Mouse (Mus musculus) adrenal gland, postnatal 10 days (tissue): ENCODE data around the gene Actb. TPM values are rescaled to one million over a fixed set of nuclear protein-coding genes. Genes with fewer than 3 reads are reported as not detected.
A peak's percentile ranks its signal among the peaks of the same experiment; 100 is the strongest.

Source experiments
- DNase-seq: peaks from one replicate; pipeline ENCODE4 v3.0.0; 2021; ENCODE audit warnings: mixed read lengths
- total RNA-seq, 2 experiments: library from RNA; stranded (reverse); gene quantifications; 2 replicates each; pipeline ENCODE4 v1.2.3; 2021

Actb gene
- total RNA-seq, 2 experiments from 2014 or later = 2,913 to 2,936 TPM

DNA sequence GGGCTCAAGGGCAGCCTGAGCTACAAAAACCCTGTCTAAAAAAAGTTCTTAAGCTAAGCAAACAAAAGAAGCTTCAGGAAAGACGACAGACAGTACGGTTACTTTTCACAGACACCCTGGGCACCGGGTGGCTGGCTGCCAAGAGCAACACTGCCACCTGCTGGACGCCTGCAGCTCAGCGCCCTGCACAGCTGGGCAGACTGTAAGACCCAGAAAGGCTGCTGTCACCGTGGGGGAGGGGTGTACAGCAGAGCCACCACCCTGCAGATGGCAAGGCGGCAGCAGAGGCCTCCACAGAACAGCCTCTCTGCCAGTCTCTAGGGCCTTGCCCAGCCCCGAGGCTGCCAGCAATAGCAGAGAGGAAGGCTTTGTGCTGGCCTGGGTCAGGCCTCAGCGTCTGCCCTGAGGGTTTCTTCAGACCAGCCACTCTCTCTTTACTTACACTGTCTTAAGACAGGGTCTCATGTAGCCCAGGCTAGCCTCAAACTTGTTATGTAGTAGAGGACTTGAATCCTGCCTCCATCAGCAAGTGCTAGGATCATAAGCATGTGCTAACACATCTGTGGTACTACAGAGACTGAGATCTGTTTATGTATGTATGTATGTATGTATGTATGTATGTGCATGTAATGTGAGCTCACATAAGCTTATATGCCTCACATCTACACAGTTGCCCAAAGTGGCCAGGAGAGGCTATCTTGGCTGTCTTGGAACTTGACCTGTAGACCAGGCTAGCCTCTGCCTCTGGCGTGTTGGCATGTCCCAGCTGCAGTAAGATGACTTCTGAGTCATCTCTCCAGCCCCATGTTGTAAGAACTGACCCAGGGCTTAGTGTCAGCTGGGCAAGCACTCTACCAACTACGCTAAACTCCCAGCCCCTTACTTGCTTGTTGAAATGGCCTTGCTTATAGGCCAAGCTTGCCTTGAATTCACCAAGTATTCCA lies 28.9 kb downstream of the Actb start:
- DNase-seq = peak; percentile 96

DNA sequence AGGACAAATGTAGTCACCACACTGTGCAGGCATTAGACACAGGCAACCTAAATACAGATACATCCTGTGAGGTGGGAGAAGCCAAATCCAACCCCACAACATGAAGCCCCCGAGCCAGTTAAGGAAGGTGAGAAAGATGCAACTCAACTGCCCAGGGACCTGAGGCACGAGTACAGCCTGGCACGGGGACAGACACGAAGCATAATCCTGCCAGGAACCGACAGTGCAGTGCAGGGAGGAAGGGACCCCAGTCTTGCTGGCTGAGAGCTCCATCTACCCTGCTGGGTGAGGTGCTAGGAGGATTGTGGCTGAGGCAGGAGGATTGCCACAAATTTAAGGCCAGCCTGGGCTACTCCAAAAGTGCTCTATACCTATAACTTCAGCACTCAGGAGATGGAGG lies 29.7 kb downstream of the Actb start:
- DNase-seq = no peak

DNA sequence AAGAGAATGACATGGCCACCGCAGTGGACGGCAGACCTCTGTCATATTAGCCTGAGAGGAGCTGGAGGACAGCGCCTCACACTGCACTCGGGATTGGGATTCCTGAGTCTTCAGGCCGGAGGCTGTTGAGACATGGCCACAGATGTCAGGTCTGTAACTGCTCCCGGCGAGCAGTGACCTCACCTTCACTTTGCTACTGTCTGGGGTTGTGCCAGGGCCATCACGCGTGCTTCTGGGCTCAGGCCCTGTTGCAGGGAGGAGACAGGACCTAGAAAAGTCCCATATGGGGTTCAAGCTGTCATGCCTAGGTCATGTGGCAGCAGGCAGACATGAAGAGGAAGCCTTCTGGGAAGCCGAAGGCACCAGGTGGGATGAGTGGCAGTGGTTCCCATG lies 31.0 kb downstream of the Actb start:
- DNase-seq = no peak

DNA sequence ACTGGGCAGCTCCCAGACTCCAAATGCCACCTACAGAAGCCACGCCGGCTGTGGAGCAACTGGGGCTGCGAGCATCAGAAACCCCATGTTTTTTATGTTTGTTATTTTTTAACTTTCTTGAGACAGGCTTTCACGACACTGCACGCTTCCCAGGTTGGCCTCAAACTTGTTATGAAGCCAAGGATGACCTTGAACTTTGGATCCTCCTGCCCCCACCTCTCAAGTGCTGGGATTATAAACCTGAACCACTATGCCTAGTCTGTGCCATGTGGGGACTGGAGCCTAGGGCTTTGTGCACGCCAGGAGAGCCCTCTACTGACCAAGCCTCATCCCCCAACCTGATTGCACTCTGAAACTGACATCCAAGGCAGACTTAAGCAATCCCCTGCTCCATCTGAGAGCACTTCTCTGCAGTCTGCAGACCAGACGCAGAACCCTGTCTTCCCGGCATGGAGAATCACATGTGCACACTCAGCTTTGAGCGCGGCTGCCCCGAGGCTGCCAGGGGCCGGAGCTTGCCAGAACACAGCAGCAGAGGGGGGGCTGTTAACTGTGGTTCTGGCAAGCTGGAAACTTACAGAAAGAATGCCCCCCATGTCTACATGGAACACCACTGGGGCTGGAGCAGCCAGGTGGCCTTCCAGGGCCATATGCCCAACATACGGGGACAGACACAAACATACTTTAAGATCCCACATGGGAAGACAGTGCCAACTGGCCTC lies 31.6 kb downstream of the Actb start:
- DNase-seq = no peak

DNA sequence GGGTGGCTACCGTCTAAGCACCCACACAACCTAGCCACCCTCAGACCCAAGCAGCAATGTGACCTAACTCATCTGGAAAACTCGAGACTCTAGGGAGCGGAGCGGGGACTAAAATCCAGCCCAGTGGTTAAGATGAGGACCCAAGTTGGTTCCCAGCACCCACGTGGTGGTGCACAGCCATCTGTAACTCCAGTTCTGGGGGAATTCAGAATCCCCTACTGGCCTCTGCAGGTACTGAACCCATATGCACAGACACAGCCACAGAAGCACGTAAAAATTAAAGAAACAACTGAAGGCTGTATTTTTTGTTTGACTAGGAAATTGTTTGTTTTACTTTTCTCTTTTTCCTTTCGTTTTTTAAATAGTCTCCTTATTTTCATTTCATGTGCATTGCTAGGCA lies 32.8 kb downstream of the Actb start:
- DNase-seq = no peak

DNA sequence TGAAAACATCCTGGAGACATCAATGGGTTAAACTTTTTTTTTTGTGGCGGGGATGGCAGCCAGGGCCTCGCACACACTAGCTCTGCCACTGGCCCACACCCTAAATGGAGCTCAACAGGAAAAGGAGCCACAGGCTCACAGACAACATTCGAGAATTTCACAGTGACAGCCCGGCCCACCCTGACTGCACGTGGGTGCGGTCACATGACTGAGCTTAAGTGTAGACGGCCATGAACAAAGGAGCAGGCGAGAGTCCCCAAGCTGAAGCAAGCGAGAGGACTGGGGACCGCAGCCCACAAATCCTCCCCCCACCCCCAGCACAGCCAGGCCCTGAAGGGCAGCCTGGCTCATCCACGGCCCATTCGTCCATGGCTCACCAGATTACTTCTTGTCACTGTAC lies 34.8 kb downstream of the Actb start:
- DNase-seq = no peak

DNA sequence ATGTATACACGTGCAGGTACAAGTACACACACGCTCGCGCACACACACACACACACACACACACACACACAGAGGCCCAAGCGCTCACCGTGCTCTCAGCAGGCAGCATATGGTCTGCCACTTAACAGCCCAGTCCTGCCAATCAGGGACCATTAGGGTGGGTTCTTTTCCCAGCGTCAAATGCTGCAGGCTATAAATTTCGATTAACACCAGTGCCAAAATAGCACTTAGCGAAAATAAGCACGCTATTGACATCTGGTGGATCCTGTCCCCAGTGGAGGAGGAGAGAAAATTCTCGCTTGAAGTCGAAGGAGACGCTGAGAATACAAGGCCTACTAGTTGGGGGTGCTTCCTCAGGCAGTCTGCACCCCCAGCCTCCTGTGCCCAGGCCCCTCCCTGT lies 37.1 kb downstream of the Actb start:
- DNase-seq = no peak

DNA sequence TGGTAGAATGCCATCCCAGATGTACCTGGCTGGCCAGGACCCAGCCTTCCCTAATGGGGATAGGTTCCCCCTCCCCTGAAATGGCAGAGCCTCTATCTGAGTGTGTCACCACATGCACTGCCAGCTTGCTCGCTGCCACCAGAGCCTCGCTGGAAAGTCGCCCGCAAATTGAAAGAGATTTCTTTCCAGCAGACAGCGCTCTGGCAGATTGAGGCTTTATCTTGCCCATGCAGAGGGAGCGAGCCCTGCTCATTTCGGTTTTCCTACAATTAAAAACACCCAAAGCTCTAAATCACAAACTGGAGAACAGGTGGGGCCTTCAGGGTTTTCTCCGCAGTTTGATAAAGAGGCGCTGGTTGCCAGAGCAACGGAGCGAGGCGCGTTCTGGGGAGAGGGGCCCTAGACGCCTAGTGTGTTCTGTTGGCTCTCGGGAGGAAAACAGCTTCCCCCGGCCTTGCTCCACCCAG lies 48.8 kb downstream of the Actb start:
- peak; percentile 51 for DNase-seq

DNA sequence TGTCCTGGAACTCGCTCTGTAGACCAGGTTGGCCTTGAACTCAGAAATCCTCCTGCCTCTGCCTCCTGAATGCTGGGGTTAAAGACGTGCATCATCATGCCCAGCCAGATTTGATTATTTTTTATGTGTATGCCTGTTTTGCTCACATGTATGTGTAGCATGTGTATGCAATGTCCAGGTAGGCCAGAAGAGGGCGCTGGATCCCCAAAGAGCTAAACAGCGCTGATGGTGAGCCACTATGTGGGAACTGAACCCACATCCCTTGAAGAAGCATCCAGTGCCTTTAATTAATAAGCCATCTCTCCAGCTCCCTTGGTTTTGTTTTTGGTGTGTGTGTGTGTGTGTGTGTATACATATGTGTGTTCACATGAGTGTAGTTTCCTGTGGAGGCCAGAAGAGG lies 50.1 kb downstream of the Actb start:
- no peak for DNase-seq

DNA sequence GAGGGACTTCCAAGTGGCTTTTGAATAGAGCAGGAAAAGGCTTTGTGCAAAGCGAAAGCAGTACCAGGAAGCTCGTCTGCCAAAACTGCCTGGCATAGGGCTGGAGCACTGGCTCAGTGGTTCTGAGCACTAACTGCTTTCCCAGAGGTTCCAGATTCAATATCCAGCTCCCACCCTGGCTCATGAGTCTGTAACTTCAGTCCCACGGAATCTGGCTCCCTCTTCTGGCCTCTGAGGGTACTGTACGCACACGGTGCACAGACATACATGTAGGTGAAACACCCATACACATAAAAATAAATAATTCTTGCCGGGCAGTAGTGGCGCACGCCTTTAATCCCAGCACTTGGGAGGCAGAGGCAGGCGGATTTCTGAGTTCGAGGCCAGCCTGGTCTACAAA lies 51.7 kb downstream of the Actb start:
- DNase-seq = peak; percentile 66

DNA sequence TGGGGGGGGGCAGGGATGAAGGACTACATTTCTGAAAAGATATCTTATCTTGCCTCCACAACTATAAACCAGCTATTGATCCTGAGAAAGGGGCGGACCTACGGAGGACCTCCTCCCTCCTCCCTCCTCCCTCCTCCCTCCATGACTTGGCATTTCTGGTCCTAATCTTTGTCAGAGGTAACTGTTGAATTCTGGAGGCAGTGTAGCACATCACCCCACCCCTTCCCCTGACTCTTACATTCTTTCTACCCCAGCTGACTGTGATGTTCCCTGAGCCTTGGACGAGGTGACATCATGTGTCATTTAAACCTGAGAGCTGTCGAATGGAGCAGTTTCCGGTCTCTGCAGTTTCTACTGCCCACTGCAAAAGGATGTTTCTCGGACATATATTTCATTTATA lies 53.0 kb downstream of the Actb start:
- no peak for DNase-seq

Other genes with a start within 250 kb of the Actb start
- gene Slc29a4, start 214.2 kb downstream of the Actb start, total RNA-seq = 10 to 100 TPM; 17.2 to 24.0 TPM
- gene Tnrc18, start 89.1 kb downstream of the Actb start, total RNA-seq = 10 to 100 TPM; 77.5 to 98.6 TPM
- 10 to 100 TPM in 1 of 2 experiments, 1 to 10 TPM in 1; 9.4 to 12.7 TPM for gene Fbxl18, start 11.3 kb downstream of the Actb start, total RNA-seq
- 100 to 1,000 TPM in 1 of 2 experiments, 10 to 100 TPM in 1; 85.6 to 125 TPM for gene Fscn1, start 53.6 kb upstream of the Actb start, total RNA-seq
- gene Rnf216, start 206.2 kb upstream of the Actb start, total RNA-seq = 10 to 100 TPM; 35.8 to 48.3 TPM
- gene Olfr718-ps1, start 240.8 kb upstream of the Actb start, total RNA-seq = under 1 TPM; 0.09 to 0.15 TPM